Mouse (Mus musculus): ENCODE measurements around the gene Lin7b. TPM values are rescaled to one million over a fixed set of nuclear protein-coding genes. Genes with fewer than 3 reads are reported as not detected.
A peak's percentile ranks its signal among the peaks of the same experiment; 100 is the strongest.

Gene Lin7b
- total RNA-seq (2021), result 100 to 1,000 TPM; 134 to 144 TPM
- long read RNA-seq, transcript Lin7b-201 (6 exons, 735 nt), result major isoform, 29 of 68 reads
- long read RNA-seq, partial matches to known transcripts, result 20 of 68 reads
- long read RNA-seq, other reads (novel, unspliced or antisense), result 15 of 68 reads

DNA sequence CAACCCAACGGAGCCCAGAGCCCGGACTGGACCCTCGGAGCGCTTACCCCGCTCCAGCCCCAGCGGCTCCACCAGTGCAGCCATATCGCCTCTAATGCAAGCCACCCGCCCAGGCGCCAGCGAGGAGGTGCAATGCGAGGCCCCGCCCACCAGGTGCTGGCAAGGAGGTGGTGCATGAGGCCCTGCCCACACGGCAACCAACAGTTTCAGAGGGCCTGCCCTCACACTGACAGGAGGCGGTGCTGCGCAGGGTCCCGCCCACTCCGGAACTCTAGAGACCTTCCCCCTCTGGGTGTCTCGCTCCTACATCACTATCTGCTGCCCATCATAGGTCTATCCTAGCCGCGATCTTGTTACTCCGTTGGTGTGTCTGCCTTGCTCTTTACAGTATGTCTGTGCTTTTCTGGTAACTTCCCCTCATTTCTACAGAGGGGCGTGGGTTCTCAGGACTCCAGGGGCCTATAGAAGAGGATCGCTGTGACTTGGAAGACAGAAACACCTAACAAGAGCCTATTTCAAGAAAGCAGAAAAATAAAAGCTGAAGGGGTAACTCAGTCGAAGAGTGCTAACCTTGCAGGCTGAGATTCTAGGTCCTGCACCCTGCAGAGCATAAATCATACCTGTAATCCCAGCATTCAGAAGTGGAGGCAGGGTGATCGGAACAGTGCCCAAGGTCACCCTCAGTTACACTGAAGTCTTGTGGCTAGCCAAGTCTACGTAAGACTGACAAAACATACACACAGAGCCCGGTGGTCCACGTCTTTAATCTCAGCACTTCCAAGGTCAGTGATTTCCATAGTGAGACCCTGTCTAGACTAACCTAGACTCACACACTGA lies at the start of gene Lin7b:
Gene Lin7b, minus strand, starts transcription at position 109 of the 837 bp plus-strand sequence.
- peak; percentile 91 to 94 for DNase-seq (ENCODE audit: low spot score in 2 of 2)

- DNase-seq (ENCODE audit: low spot score in 2 of 2), result no peak
These were observed 47.6 kb upstream of the Lin7b start for GRCm38 (mm10) chr7:45417962-45418492.

GRCm38 (mm10) chr7:45415636-45416035 lies 45.3 kb upstream of the Lin7b start:
- DNase-seq (ENCODE audit: low spot score in 2 of 2), result peak in 1 of 2 experiments; percentile 35

- no peak for DNase-seq (ENCODE audit: low spot score in 2 of 2)
These were observed 44.4 kb upstream of the Lin7b start for GRCm38 (mm10) chr7:45414740-45415224.

- DNase-seq (ENCODE audit: low spot score in 2 of 2), result no peak
These were observed 43.7 kb upstream of the Lin7b start for GRCm38 (mm10) chr7:45413864-45414739.

DNA sequence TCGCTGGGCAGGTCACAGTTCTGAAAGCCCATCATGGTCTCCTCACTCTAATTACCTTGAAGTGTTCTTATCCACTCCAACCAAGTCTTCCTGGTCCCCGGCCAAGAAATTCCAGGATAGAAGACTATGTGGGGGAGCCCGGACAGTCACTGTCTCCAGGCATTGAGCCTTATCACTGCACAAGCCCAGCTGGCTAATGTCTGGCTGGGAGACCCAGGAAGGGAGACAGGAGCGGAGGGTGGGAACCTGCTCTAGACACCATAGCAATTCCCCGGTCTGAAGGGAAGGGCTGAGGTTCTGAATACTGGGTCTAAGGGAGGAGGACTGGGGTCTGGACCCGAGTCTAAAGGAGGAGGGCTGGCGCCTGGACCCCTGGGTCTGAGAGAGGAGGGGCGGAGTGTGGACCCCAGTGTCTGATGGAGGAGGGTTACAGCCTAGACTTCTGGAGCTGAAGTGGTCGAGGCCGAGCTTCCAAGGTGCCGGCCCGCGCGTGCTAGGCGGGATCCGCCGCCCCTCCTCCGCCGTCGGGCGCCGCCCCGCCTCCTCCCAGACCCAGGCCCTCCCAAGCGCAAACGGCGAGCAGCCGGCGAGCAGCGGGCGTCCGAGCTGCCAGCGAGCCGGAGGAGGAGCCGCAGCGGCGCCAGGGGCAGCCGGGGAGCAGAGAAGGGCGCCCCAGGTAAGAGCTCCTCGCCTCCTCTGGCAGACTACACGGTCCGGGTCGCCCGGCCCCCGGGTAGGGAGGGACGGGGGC lies 42.9 kb upstream of the Lin7b start, which contains the start of gene Ntf5:
Gene Ntf5, plus strand, starts transcription at position 583 of the 751 bp plus-strand sequence.
- no peak for DNase-seq (ENCODE audit: low spot score in 2 of 2)

DNA sequence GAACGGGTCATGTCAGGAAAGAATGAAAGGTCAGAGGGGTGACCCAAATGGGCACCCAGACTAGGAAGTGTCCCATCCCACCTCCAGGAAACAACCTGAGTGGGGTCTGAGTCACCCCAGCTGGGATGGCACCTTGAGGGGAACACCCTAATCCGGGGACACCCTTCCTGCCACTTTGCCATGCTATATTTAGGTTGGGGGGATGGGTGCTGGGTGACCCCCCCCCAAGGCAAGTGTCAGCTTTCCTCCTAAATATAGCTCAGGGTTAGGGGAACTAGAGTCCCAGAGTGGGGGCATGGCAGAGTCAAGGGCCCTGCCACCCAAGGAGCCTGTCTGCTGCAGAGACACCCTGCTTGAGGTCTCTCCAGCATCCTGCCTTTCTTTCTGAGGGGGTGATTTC lies 42.0 kb upstream of the Lin7b start:
- no peak for DNase-seq (ENCODE audit: low spot score in 2 of 2)

DNA sequence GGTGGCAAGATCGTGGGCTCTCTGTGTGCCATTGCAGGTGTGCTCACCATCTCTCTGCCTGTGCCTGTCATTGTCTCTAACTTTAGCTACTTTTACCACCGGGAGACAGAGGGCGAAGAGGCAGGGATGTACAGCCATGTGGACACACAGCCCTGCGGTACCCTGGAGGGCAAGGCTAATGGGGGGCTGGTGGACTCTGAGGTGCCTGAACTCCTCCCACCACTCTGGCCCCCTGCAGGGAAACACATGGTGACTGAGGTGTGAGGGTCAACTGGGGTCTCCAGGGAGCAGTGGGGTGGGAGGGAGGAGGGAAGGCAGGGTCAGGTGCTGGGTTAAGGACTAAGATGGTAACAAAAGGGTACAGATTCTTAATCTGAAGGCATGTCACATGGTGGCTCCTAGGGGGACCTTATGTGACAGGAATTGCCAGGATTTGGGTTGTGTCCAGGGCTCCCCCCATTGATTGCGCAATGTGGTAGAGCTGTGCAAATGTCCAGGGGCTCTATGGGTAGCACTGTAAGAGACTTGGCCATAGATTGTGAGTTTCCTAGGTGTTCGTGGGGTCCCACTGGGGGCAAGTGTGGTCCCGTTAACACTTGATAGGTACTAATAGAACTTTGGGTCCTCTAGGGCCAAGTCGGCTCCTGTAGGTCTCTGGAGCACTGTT lies 39.2 kb upstream of the Lin7b start:
- DNase-seq (ENCODE audit: low spot score in 2 of 2), result no peak

DNA sequence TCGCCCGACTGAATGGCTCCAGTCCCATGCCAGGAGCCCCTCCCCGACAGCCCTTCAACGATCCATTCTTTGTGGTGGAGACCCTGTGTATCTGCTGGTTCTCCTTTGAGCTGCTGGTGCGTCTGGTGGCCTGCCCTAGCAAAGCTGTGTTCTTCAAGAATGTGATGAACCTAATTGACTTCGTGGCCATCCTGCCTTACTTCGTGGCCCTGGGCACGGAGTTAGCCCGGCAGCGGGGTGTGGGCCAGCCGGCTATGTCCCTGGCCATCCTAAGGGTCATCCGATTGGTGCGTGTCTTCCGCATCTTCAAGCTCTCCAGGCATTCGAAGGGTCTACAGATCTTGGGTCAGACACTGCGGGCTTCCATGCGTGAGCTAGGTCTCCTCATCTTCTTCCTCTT lies 38.6 kb upstream of the Lin7b start:
- DNase-seq (ENCODE audit: low spot score in 2 of 2), result no peak

GRCm38 (mm10) chr7:45408351-45408750 lies 38.0 kb upstream of the Lin7b start:
- no peak for DNase-seq (ENCODE audit: low spot score in 2 of 2)

DNA sequence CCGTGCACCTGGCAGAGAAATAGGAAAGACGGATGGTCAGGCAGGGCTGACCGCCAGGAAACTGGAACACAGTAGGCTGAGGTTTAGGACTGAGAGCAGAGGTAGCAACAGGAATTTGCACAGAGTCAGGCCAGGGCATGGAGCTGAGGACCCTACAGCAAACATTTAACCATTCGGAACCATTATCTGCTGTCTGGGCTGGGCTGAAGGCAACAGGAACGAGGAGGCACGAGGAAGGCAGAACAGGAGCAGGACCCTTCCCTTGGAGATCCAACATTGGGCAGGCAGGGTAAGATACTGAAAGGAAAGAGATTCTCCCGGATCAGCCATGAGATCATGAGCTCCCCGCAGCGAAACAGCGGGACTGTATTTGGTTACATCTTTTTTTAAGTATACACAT lies 37.5 kb upstream of the Lin7b start:
- no peak for DNase-seq (ENCODE audit: low spot score in 2 of 2)

DNA sequence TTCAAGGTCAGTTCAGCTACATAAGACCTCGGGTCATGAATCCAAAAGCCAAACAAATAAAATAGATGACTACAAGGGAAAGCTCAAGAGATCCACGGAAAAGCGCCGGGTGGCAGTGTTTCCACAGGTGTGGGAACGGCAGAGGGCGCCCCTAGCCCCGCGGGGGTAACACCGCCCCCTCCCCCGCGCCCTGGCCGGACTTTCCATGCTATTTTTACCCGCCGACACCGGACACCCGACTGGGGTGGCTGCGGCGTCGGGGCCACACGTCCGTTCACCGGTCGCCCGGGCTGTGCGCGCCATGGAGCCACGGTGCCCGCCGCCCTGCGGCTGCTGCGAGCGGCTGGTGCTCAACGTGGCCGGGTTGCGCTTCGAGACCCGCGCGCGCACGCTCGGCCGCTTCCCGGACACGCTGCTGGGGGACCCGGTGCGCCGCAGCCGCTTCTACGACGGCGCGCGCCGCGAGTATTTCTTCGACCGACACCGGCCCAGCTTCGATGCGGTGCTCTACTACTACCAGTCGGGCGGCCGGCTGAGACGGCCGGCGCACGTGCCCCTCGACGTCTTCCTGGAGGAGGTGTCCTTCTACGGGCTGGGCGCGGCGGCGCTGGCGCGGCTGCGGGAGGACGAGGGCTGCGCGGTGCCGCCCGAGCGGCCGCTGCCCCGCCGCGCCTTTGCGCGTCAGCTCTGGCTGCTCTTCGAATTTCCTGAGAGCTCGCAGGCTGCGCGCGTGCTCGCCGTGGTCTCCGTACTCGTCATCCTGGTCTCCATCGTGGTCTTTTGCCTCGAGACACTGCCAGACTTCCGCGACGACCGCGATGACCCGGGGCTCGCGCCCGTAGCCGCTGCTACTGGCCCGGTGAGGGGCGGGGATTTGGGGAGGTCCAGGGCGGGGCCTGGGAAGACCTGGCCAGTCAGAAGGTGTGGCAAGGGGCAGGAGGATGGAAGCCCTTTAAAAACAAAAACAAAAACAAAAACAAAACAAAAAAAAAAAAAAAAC lies 36.1 kb upstream of the Lin7b start:
- DNase-seq (ENCODE audit: low spot score in 2 of 2), result no peak

DNA sequence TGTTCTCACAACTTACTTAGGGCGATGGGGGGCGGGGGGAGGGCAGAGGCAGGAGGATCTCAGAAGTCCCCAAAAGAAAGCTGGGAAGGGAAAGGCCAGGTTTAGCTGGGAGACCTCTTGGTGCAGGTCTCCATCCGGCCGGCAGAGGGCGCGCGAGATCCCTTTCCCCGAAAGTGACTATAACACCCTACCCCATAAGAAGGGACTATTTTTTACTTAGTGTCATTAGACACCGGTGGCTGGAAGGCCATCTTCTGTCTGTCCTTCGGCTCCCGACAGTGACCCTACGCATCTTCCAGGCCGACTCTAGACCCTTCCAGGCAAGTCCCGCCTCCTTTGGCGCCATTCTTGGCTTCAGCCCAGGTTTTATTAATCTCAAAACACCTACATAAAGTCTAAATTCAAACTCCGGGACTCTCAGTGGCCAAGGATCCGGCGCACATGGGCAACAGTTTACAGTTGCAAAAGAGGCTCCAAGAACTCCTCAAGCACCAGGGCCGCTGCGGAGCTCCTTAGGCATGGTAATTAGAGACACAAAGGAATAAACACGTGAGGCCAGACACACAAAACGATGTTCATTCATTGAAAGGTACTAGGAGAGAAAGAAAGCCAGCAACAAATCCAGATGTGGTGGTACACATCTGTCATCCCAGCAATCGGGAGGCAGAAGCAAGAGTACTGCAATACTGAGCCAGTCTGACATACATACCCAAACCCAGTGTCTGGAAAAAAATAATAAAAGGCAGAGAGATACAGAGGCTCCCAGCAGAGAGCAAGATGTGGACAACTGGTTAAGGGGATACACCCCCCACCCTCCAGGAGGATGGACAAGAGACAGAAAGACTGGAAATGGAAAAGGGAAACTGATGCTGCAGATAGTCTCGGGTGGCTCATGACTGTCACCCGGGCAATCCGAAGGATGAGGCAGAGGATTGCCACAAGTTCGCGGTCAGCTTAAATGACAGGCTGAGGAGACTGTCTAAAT lies 35.0 kb upstream of the Lin7b start, which contains the start of gene Kcna7:
Gene Kcna7, plus strand, starts transcription at position 563 of the 985 bp plus-strand sequence.
- peak in 1 of 2 experiments; percentile 68 for DNase-seq (ENCODE audit: low spot score in 2 of 2)

- DNase-seq (ENCODE audit: low spot score in 2 of 2), result peak in 1 of 2 experiments; percentile 50
These were observed 33.3 kb upstream of the Lin7b start for GRCm38 (mm10) chr7:45403532-45404261.

GRCm38 (mm10) chr7:45401521-45402085 lies 31.2 kb upstream of the Lin7b start:
- DNase-seq (ENCODE audit: low spot score in 2 of 2), result no peak

DNA sequence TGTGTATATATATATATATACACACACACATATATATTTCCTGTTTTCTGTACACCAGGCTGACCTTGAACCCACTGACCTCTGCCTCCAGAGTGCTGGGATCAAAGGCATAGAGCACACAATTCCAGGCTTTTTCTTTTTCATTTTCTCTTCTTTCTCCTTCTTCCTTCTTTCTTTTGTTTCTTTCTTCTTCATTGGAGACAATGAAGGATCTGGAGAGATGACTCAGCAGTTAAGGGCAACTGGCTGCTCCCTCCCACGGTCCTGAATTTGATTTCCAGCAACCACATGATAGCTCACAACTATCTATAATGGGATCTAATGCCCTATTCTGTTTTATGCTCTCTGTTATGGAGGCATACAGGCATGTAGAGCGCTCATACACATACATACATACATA lies 26.4 kb upstream of the Lin7b start:
- no peak for DNase-seq (ENCODE audit: low spot score in 2 of 2)
